In genomic region chr7:34493892-34494291, GRCm38 (mm10) we compare ENCODE assay signal across 13 mouse cellular contexts.
A peak's percentile ranks its signal among the peaks of the same experiment; 100 is the strongest.
DNase-seq lines count a peak whose midpoint lies in the region; ATAC-seq and TF ChIP-seq lines count a peak whose summit lies in the region.
"Had no signal": no experiment of that assay in that cellular context is flagged by ENCODE, and none has a peak within 500 bp of the region (broad histone marks: within the 10 kb centered on the region; RNA-seq: fewer than 3 reads in every experiment).

No protein-coding gene starts in this region.

- H3K4me1 ChIP-seq in forebrain, postnatal 0 days (ENCODE audit: insufficient read depth) = no peaks in the 10 kb centered on the region
- no peaks in the 10 kb centered on the region for H3K4me1 ChIP-seq in forebrain, embryonic 11.5 days (replicated peaks; ENCODE audit: control insufficient read depth, insufficient read depth, low read length)
- H3K4me1 ChIP-seq in CH12.LX (ENCODE audit: control insufficient read depth in 1 of 2, insufficient read depth in 2 of 2) = no peaks in the 10 kb centered on the region
- H3K4me1 ChIP-seq: heart, embryonic 13.5 days; lung, embryonic 15.5 days; midbrain, embryonic 15.5 days had no signal

- no peak for TF ChIP-seq POLR2A in CH12.LX (IDR thresholded peaks at IDR 0.05; ENCODE audit: low read depth, low read length)

- H3K9me3 ChIP-seq in forebrain, postnatal 0 days (ENCODE audit: low read length) = no peaks in the 10 kb centered on the region
- H3K9me3 ChIP-seq in forebrain, embryonic 11.5 days (ENCODE audit: control insufficient read depth, low read length) = no peaks in the 10 kb centered on the region
- H3K9me3 ChIP-seq in CH12.LX (replicated peaks; ENCODE audit: low read length) = peaks cover 13% of the 10 kb centered on the region
- H3K9me3 ChIP-seq: lung, embryonic 15.5 days; midbrain, embryonic 15.5 days had no signal

- 64% methylated on average over 10 of the region's 10 CpGs for WGBS in forebrain, postnatal 0 days
- 71% methylated on average over 10 of the region's 10 CpGs for WGBS in forebrain, embryonic 11.5 days

- ATAC-seq in forebrain, postnatal 0 days = no peak
- no peak for ATAC-seq in forebrain, embryonic 11.5 days (replicated peaks; ENCODE audit: low FRiP score)
- ATAC-seq: midbrain, embryonic 15.5 days had no signal

- TF ChIP-seq CTCF in forebrain, postnatal 0 days (IDR thresholded peaks at IDR 0.05; ENCODE audit: low read depth) = peak; percentile 47
- peak; percentile 74 for TF ChIP-seq CTCF in layer of hippocampus, adult 2 months (conservative IDR thresholded peaks at IDR 0.05)
- TF ChIP-seq CTCF in CH12.LX (conservative IDR thresholded peaks at IDR 0.05 in 1 of 2, IDR thresholded peaks at IDR 0.05 in 1 of 2; ENCODE audit: low read depth in 2 of 2, low read length in 2 of 2) = peak in 1 of 2 experiments; percentile 41; a peak in 2 of 4 replicates

- in situ Hi-C loops in CH12.LX (cut with MboI; ENCODE audit: low pct_ligation_motif_present, low pct_unique_long_range_greater_than_20kb, low sequenced_read_pairs) = no loop called here

- H3K4me3 ChIP-seq in forebrain, postnatal 0 days (ENCODE audit: low read depth, low read length) = no peak overlapping the region
- H3K4me3 ChIP-seq in forebrain, embryonic 11.5 days (ENCODE audit: low read depth, low read length) = no peak overlapping the region
- no peak overlapping the region; the same call in 1 of the 2 replicates for H3K4me3 ChIP-seq in layer of hippocampus, adult 2 months
- no peak overlapping the region for H3K4me3 ChIP-seq in CH12.LX (replicated peaks in 1 of 3; ENCODE audit: low read depth in 2 of 3, low read length in 2 of 3, poor library complexity in 1 of 3)
- H3K4me3 ChIP-seq: heart, embryonic 13.5 days; lung, embryonic 15.5 days; midbrain, embryonic 15.5 days had no signal

- H3K27me3 ChIP-seq in forebrain, postnatal 0 days (ENCODE audit: insufficient read depth, low read length) = no peaks in the 10 kb centered on the region
- H3K27me3 ChIP-seq in forebrain, embryonic 11.5 days (ENCODE audit: control insufficient read depth, insufficient read depth, low read length) = no peaks in the 10 kb centered on the region
- H3K27me3 ChIP-seq in CH12.LX (replicated peaks) = no peaks in the 10 kb centered on the region
- H3K27me3 ChIP-seq: lung, embryonic 15.5 days; midbrain, embryonic 15.5 days had no signal

- dilution Hi-C loops in CH12.LX (cut with MboI; ENCODE audit: extremely low pct_ligation_motif_present, extremely low pct_unique_long_range_greater_than_20kb, low sequenced_read_pairs) = no loop called here

- H3K79me2 ChIP-seq in CH12.LX (replicated peaks; ENCODE audit: control insufficient read depth, extremely low read depth, insufficient read depth, poor library complexity, severe bottlenecking) = no peaks in the 10 kb centered on the region

- TF ChIP-seq RAD21 in CH12.LX (IDR thresholded peaks at IDR 0.05; ENCODE audit: low read depth, low read length) = no peak; the same call in 1 of the 2 replicates

- no peak overlapping the region for H3K4me2 ChIP-seq in forebrain, postnatal 0 days (ENCODE audit: low read depth)
- H3K4me2 ChIP-seq in forebrain, embryonic 11.5 days (ENCODE audit: low read depth, low read length, severe bottlenecking) = no peak overlapping the region
- no peak overlapping the region; the same call in 1 of the 2 replicates for H3K4me2 ChIP-seq in CH12.LX (ENCODE audit: insufficient read depth, low read depth, poor library complexity, severe bottlenecking)
- H3K4me2 ChIP-seq: heart, embryonic 13.5 days; lung, embryonic 15.5 days; midbrain, embryonic 15.5 days had no signal

- H3K36me3 ChIP-seq in forebrain, postnatal 0 days (ENCODE audit: insufficient read depth) = no peaks in the 10 kb centered on the region
- H3K36me3 ChIP-seq in forebrain, embryonic 11.5 days (ENCODE audit: control insufficient read depth, insufficient read depth, low read length) = no peaks in the 10 kb centered on the region
- no peaks in the 10 kb centered on the region for H3K36me3 ChIP-seq in CH12.LX (replicated peaks in 1 of 2; ENCODE audit: control insufficient read depth in 1 of 2, insufficient read depth in 1 of 2, low read length in 1 of 2)
- H3K36me3 ChIP-seq: heart, embryonic 13.5 days; lung, embryonic 15.5 days; midbrain, embryonic 15.5 days had no signal

- TF ChIP-seq EP300 in CH12.LX (IDR thresholded peaks at IDR 0.05; ENCODE audit: low read length) = no peak

- no peak overlapping the region for H3K27ac ChIP-seq in forebrain, postnatal 0 days (ENCODE audit: low read depth, low read length)
- H3K27ac ChIP-seq in forebrain, embryonic 11.5 days (ENCODE audit: low read depth, low read length) = no peak overlapping the region
- no peak overlapping the region for H3K27ac ChIP-seq in layer of hippocampus, adult 2 months
- no peak overlapping the region for H3K27ac ChIP-seq in CH12.LX (ENCODE audit: insufficient read depth, low read depth)
- H3K27ac ChIP-seq: heart, embryonic 13.5 days; lung, embryonic 15.5 days; midbrain, embryonic 15.5 days had no signal

- no peak for DNase-seq in forebrain, postnatal 0 days
- no peak for DNase-seq in forebrain, embryonic 11.5 days (ENCODE audit: low spot score)
- no peak for DNase-seq in layer of hippocampus, adult 2 months (ENCODE audit: low spot score in 2 of 2)
- DNase-seq in layer of hippocampus, adult 9-10 months (ENCODE audit: low spot score) = no peak
- peak; percentile 6 for DNase-seq in CH12.LX (ENCODE audit: extremely low read depth)
- peak; percentile 9 for DNase-seq in fibroblast of lung, adult 2 months (ENCODE audit: low read depth)
- DNase-seq in urinary bladder, postnatal 36 days (ENCODE audit: low spot score in 2 of 2) = no peak
- DNase-seq in right cerebral cortex, postnatal 4 days = no peak
- DNase-seq: right cerebral cortex, postnatal 25 days; thymus, postnatal 36 days had no signal

- H3K9ac ChIP-seq in forebrain, postnatal 0 days = no peak overlapping the region
- no peak overlapping the region for H3K9ac ChIP-seq in forebrain, embryonic 11.5 days (ENCODE audit: low read length)
- no peak overlapping the region for H3K9ac ChIP-seq in CH12.LX (ENCODE audit: insufficient read depth, low read depth)
- H3K9ac ChIP-seq: heart, embryonic 13.5 days; lung, embryonic 15.5 days; midbrain, embryonic 15.5 days had no signal

TF ChIP-seq in CH12.LX, 34 proteins besides CTCF, POLR2A, EP300 and RAD21:
- TF ChIP-seq NRF1 (IDR thresholded peaks at IDR 0.05; ENCODE audit: low read depth, low read length) = no peak
- no peak for TF ChIP-seq HCFC1 (IDR thresholded peaks at IDR 0.05; ENCODE audit: low read depth, low read length)
- TF ChIP-seq USF2 (conservative IDR thresholded peaks at IDR 0.05; ENCODE audit: low read depth, low read length) = no peak
- TF ChIP-seq SMC3 (IDR thresholded peaks at IDR 0.05; ENCODE audit: low read depth, low read length) = peak; percentile 20; the same call in 1 of the 2 replicates
- no peak for TF ChIP-seq IRF4 (IDR thresholded peaks at IDR 0.05; ENCODE audit: low read depth, low read length)
- peak; percentile 73 for TF ChIP-seq ZNF384 (IDR thresholded peaks at IDR 0.05; ENCODE audit: low read depth, low read length)

Comparison
In these comparisons a context has a peak if more than half of its experiments do, and no peak if none do; other contexts are left out.
1. DNase-seq: peak in CH12.LX (single experiment) and fibroblast of lung, adult 2 months (single experiment); none in forebrain, postnatal 0 days (single experiment), forebrain, embryonic 11.5 days (single experiment), layer of hippocampus, adult 2 months (0 of 2), layer of hippocampus, adult 9-10 months (single experiment), urinary bladder, postnatal 36 days (0 of 2) and right cerebral cortex, postnatal 4 days (single experiment).